Mouse (Mus musculus) hindbrain, postnatal 0 days (tissue): ENCODE data around the gene 2610507B11Rik. TPM values are rescaled to one million over a fixed set of nuclear protein-coding genes. Genes with fewer than 3 reads are reported as not detected.

Experiments
- ATAC-seq: fragments of 200-750 bp; cut with Nextera tagmentation; 2 replicates; pipeline ENCODE4 v1.8.0; 2017; ENCODE audit warnings: mild to moderate bottlenecking, moderate TSS enrichment, moderate library complexity
- DNase-seq: peaks from one replicate; pipeline ENCODE4 v3.0.0-alpha.2; 2015; ENCODE audit warnings: low spot score
- H3K27ac ChIP-seq: fragments of 300-500 bp; sonication (generic); 2 replicates; pipeline ENCODE4 v1.5.1; 2014; ENCODE audit warnings: mild to moderate bottlenecking
- H3K27me3 ChIP-seq: fragments of 300-500 bp; sonication (generic); 2 replicates; pipeline ENCODE4 v1.6.1; 2014; ENCODE audit warnings: low read length, mixed read lengths; ENCODE audit not compliant: insufficient read depth
- H3K36me3 ChIP-seq: fragments of 300-500 bp; sonication (generic); 2 replicates; pipeline ENCODE4 v1.6.1; 2014; ENCODE audit warnings: low read length, mixed read lengths; ENCODE audit not compliant: insufficient read depth
- H3K4me1 ChIP-seq: fragments of 300-500 bp; sonication (generic); 2 replicates; pipeline ENCODE4 v1.6.1; 2014; ENCODE audit warnings: antibody characterized with exemption, low read length, mixed read lengths; ENCODE audit not compliant: insufficient read depth
- H3K4me2 ChIP-seq: fragments of 300-500 bp; sonication (generic); 2 replicates; pipeline ENCODE4 v1.6.1; 2014; ENCODE audit warnings: low read depth, mild to moderate bottlenecking, low read length, moderate library complexity, mixed read lengths
- H3K4me3 ChIP-seq: fragments of 300-500 bp; sonication (generic); 2 replicates; pipeline ENCODE4 v1.5.1; 2014; ENCODE audit warnings: low read length
- H3K9ac ChIP-seq: fragments of 300-500 bp; sonication (generic); replicated peaks from 2 replicates; pipeline ENCODE4 v1.6.1; 2014; ENCODE audit warnings: mild to moderate bottlenecking, low read length, moderate library complexity, mixed read lengths
- H3K9me3 ChIP-seq: fragments of 300-500 bp; sonication (generic); 2 replicates; pipeline ENCODE4 v1.6.1; 2016; ENCODE audit warnings: low read length, mixed read lengths
- CTCF ChIP-seq: IDR thresholded peaks from 2 replicates; pipeline ENCODE4 v1.5.1; 2016; ENCODE audit warnings: antibody characterized with exemption, control low read depth, low read depth
- WGBS: fragments of 180-500 bp; shearing (Covaris S2); extraction: QIAGEN DNeasy Blood & Tissue Kit; methylation state at CpG from one replicate; pipeline ENCODE4 v1.1.7; 2014; 5-methylcytosine and 5-hydroxymethylcytosine counted together
- polyA plus RNA-seq: library from polyadenylated mRNA; unstranded; fragments of >200 nt; fragmentation: Nextera tagmentation; extraction: Ambion mirVana; gene quantifications from 2 replicates; pipeline ENCODE4 v1.2.1, GENCODE M21; 2015
- total RNA-seq: library from RNA; depleted of rRNA; stranded (reverse); fragments of >200 nt; gene quantifications from 2 replicates; pipeline ENCODE4 v1.2.3, GENCODE M21; 2014; rRNA removed

Gene 2610507B11Rik
- 86.2 and 93.6 TPM in 2 replicates for total RNA-seq
- 78.2 and 79.0 TPM in 2 replicates for polyA plus RNA-seq

GRCm38 (mm10) chr11:78261380-78262352, at the start of gene 2610507B11Rik:
TSS of gene 2610507B11Rik (plus strand) at chr11:78261752.
- 0 out of 2 replicates have a peak, but pooled peaks have one; percentile 8 for TF ChIP-seq CTCF
- Histone ChIP-seq H3K36me3 (peaks cover 28% of the 10 kb centered on the region), H3K4me3 (peak within 1 kb of the TSS; percentile 92), H3K27me3 (no peaks in the 10 kb centered on the region), H3K4me1 (no peaks in the 10 kb centered on the region), H3K9me3 (no peaks in the 10 kb centered on the region), H3K27ac (peak within 1 kb of the TSS; percentile 90), H3K9ac (peak within 1 kb of the TSS; percentile 81), H3K4me2 (peak within 1 kb of the TSS; percentile 82)
- peak; percentile 98 for DNase-seq
- under 1% methylated on average over 101 of the region's 115 CpGs for WGBS
- ATAC-seq = peak; percentile 98

GRCm38 (mm10) chr11:78213086-78213817, 48.3 kb upstream of the 2610507B11Rik start:
- Histone ChIP-seq H3K9me3 (no peaks in the 10 kb centered on the region), H3K27me3 (no peaks in the 10 kb centered on the region), H3K36me3 (peaks cover 75% of the 10 kb centered on the region), H3K9ac (no peak overlapping the region), H3K4me1 (no peaks in the 10 kb centered on the region), H3K27ac (no peak overlapping the region), H3K4me3 (no peak overlapping the region), H3K4me2 (no peak overlapping the region)
- 97% methylated on average over 14 of the region's 14 CpGs for WGBS
- ATAC-seq (no peak), DNase-seq (no peak)
- no peak for TF ChIP-seq CTCF

- no peak overlapping the region for H3K9ac ChIP-seq
- H3K27me3 ChIP-seq = no peaks in the 10 kb centered on the region
- H3K4me2 ChIP-seq = no peak overlapping the region
- H3K27ac ChIP-seq = peak overlapping the region; percentile 82
- peaks cover 74% of the 10 kb centered on the region for H3K36me3 ChIP-seq
- DNase-seq = peak; percentile 71
- no peaks in the 10 kb centered on the region for H3K4me1 ChIP-seq
- TF ChIP-seq CTCF = no peak
- no peak overlapping the region for H3K4me3 ChIP-seq
- H3K9me3 ChIP-seq = no peaks in the 10 kb centered on the region
- peak; percentile 97 for ATAC-seq
- 72% methylated on average over 11 of the region's 11 CpGs for WGBS
Observed at GRCm38 (mm10) chr11:78215709-78216317, 45.7 kb upstream of the 2610507B11Rik start.

- no peak for TF ChIP-seq CTCF
- H3K4me3 ChIP-seq = no peak overlapping the region
- H3K36me3 ChIP-seq = peaks cover 95% of the 10 kb centered on the region
- no peaks in the 10 kb centered on the region for H3K27me3 ChIP-seq
- WGBS = 86% methylated on average over 4 of the region's 4 CpGs
- no peak overlapping the region for H3K9ac ChIP-seq
- H3K27ac ChIP-seq = no peak overlapping the region
- DNase-seq (no peak), ATAC-seq (no peak)
- H3K4me1 ChIP-seq = no peaks in the 10 kb centered on the region
- no peak overlapping the region for H3K4me2 ChIP-seq
- H3K9me3 ChIP-seq = no peaks in the 10 kb centered on the region
Observed at GRCm38 (mm10) chr11:78223586-78223985, 38.0 kb upstream of the 2610507B11Rik start.

GRCm38 (mm10) chr11:78231518-78231917, 30.0 kb upstream of the 2610507B11Rik start:
- Histone ChIP-seq H3K4me3 (no peak overlapping the region), H3K27me3 (no peaks in the 10 kb centered on the region), H3K9me3 (no peaks in the 10 kb centered on the region), H3K4me1 (no peaks in the 10 kb centered on the region), H3K4me2 (no peak overlapping the region), H3K9ac (no peak overlapping the region), H3K27ac (no peak overlapping the region), H3K36me3 (peaks cover 67% of the 10 kb centered on the region)
- DNase-seq (no peak), ATAC-seq (no peak)
- whole genome bisulfite sequencing = 96% methylated on average over 6 of the region's 6 CpGs
- no peak for TF ChIP-seq CTCF

- Histone ChIP-seq H3K4me3 (no peak overlapping the region), H3K9ac (no peak overlapping the region), H3K27ac (0 out of 2 replicates have a peak overlapping the region, but pooled peaks have one; percentile 45), H3K9me3 (no peaks in the 10 kb centered on the region), H3K27me3 (no peaks in the 10 kb centered on the region), H3K36me3 (peaks cover 6% of the 10 kb centered on the region; the same call in 1 of the 2 replicates), H3K4me1 (peaks cover 8% of the 10 kb centered on the region), H3K4me2 (0 out of 2 replicates have a peak overlapping the region, but pooled peaks have one; percentile 7)
- 72% methylated on average over 9 of the region's 9 CpGs for WGBS
- ATAC-seq = 0 out of 2 replicates have a peak, but pooled peaks have one; percentile 18
- peak; percentile 30 for DNase-seq
- no peak for TF ChIP-seq CTCF
Observed at GRCm38 (mm10) chr11:78240193-78240857, 21.2 kb upstream of the 2610507B11Rik start.
